Mouse (Mus musculus): ENCODE data around the gene Olfr1426. TPM values are rescaled to one million over a fixed set of nuclear protein-coding genes. Genes with fewer than 3 reads are reported as not detected.

Olfr1426 gene
- polyA plus RNA-seq (2017; shearing (Covaris generic)), result not detected

GRCm38 (mm10) chr19:12091913-12092312 lies at the start of gene Olfr1426:
TSS of gene Olfr1426 (minus strand) at chr19:12092013.

DNA sequence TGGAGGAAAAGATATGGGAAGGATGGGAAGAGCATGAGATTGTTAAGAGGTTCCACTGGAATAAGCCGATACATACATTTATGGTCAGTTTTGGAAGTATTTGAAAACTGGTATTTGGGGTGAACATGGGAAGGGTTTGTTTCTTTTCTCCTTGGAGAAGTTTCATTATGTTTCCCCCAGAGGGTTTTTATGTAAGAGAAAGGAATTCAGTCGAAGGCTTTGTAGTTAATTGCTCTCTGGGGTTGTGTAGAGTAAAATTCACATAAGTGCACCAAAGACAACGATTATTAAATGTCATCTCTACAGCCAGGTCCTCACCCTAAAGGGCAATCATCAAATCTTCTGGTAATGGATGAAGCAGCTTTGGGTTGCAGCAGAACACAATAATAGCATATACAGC lies 31.3 kb upstream of the Olfr1426 start, which contains the start of gene Olfr76:
Gene Olfr76, minus strand, starts transcription at position 101 of the 400 bp plus-strand sequence.

DNA sequence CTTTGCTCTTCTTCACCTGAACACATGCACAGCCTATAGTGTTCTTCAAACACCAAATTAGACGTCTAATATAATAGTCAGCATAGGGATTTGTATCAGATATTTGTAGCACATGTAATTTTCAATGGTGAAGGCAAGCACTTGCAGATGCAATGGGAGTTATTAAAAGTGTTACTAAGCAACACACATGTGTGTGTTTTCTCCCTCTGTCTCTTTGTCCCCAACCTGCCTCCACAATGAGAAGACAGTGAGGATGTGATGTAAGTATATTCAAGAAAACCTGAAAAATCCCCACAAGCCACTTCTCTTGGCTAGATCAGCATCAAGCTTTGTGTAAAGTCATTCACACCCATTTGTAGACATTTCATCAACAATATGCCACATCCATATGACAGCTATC lies 24.0 kb upstream of the Olfr1426 start, which contains the start of gene Olfr1428:
Gene Olfr1428, minus strand, starts transcription at position 101 of the 400 bp plus-strand sequence.

GRCm38 (mm10) chr19:12103234-12103633 lies 11.4 kb upstream of the Olfr1426 start, which contains the start of gene Olfr1427:
TSS of gene Olfr1427 (minus strand) at chr19:12103334.

GRCm38 (mm10) chr19:12077631-12078030 lies 14.2 kb downstream of the Olfr1426 start, which contains the start of gene Olfr1425:
TSS of gene Olfr1425 (minus strand) at chr19:12077731.

DNA sequence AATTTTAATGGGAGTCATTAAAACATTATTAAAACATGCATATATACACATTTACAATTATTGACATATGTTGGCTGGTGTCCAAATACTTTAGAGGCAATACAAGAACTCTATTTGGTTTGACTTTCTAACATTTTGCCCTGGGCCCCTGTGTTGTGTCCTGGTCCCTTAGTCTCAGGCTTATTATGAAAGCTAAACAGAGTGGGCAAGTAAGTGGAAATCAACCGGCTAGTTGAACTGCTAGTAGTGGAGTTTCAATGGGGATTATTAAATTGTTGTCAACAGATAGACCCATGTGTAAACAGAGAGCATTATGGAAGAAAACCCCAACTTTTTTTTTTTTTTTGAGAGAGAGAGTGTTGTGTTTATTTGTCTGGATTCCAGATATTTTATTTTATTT lies 29.2 kb downstream of the Olfr1426 start, which contains the start of gene Olfr1424:
Gene Olfr1424, minus strand, starts transcription at position 101 of the 400 bp plus-strand sequence.

DNA sequence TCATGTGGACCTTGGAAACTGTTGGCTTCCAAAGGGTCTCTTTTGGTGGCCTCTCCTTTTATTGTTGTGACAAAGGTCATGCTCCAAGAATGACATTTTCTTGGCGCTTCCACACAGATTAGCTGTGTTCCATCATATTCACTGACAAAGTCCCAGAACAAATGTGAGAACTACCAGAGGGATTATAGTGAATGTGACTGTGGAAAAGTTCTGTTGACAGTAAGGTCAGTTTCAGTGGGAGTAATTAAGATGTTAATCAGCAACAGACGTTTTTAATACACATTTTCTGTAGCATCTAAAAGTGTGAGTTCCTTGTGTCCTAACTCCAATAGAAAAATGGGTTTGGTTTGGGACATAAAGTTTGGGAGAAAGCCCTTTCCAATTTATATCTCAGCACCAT lies 50.6 kb downstream of the Olfr1426 start, which contains the start of gene Olfr1423:
Gene Olfr1423, minus strand, starts transcription at position 101 of the 400 bp plus-strand sequence.

Other genes starting within 250 kb of the Olfr1426 start
- not detected for gene Olfr1418, start 230.9 kb downstream of the Olfr1426 start, polyA plus RNA-seq (2017; shearing (Covaris generic))
- gene Olfr1419, start 216.9 kb downstream of the Olfr1426 start, polyA plus RNA-seq (2017; shearing (Covaris generic)), result not detected
- not detected for gene Olfr1420, start 205.4 kb downstream of the Olfr1426 start, polyA plus RNA-seq (2017; shearing (Covaris generic))
- 26.8 TPM for gene Patl1, start 179.6 kb downstream of the Olfr1426 start, polyA plus RNA-seq (2017; shearing (Covaris generic))
- 50.4 TPM for gene Osbp, start 126.1 kb downstream of the Olfr1426 start, polyA plus RNA-seq (2017; shearing (Covaris generic))
- gene Olfr1423, start 50.7 kb downstream of the Olfr1426 start, polyA plus RNA-seq (2017; shearing (Covaris generic)), result not detected
- gene Olfr1424, start 29.3 kb downstream of the Olfr1426 start, polyA plus RNA-seq (2017; shearing (Covaris generic)), result 0.29 TPM
- not detected for gene Olfr1425, start 14.3 kb downstream of the Olfr1426 start, polyA plus RNA-seq (2017; shearing (Covaris generic))
- not detected for gene Olfr1427, start 11.3 kb upstream of the Olfr1426 start, polyA plus RNA-seq (2017; shearing (Covaris generic))
- gene Olfr1428, start 23.9 kb upstream of the Olfr1426 start, polyA plus RNA-seq (2017; shearing (Covaris generic)), result not detected
- not detected for gene Olfr76, start 31.2 kb upstream of the Olfr1426 start, polyA plus RNA-seq (2017; shearing (Covaris generic))
- gene Olfr1555-ps1, start 78.1 kb upstream of the Olfr1426 start, polyA plus RNA-seq (2017; shearing (Covaris generic)), result not detected
- not detected for gene Olfr1431, start 108.6 kb upstream of the Olfr1426 start, polyA plus RNA-seq (2017; shearing (Covaris generic))
- not detected for gene Olfr1432, start 140.6 kb upstream of the Olfr1426 start, polyA plus RNA-seq (2017; shearing (Covaris generic))
- 0.73 TPM for gene Olfr262, start 149.6 kb upstream of the Olfr1426 start, polyA plus RNA-seq (2017; shearing (Covaris generic))
- gene Olfr235, start 169.0 kb upstream of the Olfr1426 start, polyA plus RNA-seq (2017; shearing (Covaris generic)), result not detected
- not detected for gene Olfr1434, start 187.8 kb upstream of the Olfr1426 start, polyA plus RNA-seq (2017; shearing (Covaris generic))
- gene Olfr1436, start 207.1 kb upstream of the Olfr1426 start, polyA plus RNA-seq (2017; shearing (Covaris generic)), result not detected
- gene Olfr1437, start 233.1 kb upstream of the Olfr1426 start, polyA plus RNA-seq (2017; shearing (Covaris generic)), result not detected
- gene Olfr1438-ps1, start 243.9 kb upstream of the Olfr1426 start, polyA plus RNA-seq (2017; shearing (Covaris generic)), result 0.16 TPM

Data from effector memory CD4-positive, alpha-beta T cell, adult 7 months (primary cell).